Mouse (Mus musculus) megakaryocyte, adult 5-6 weeks (primary cell): ENCODE measurements around the gene Pcsk6. TPM values are rescaled to one million over a fixed set of nuclear protein-coding genes. Genes with fewer than 3 reads are reported as not detected.

ENCODE experiments used
- ATAC-seq: 2 replicates; pipeline ENCODE4 v1.8.0; 2016; ENCODE audit warnings: mild to moderate bottlenecking, inconsistent platforms; ENCODE audit not compliant: poor library complexity, severe bottlenecking
- total RNA-seq, 2 experiments: library from RNA; stranded (forward) in 1 of 2; stranded (reverse) in 1 of 2; fragments of 153-499, 151-499 nt in 1 of 2; fragments of 221-1000, 200-1000 nt in 1 of 2; gene quantifications; 2 replicates each; pipeline versions ENCODE4 v1.2.3 to v1.2.4; 2015 to 2017

Gene Pcsk6
- total RNA-seq, 2 experiments from 2014 or later, result not detected

GRCm38 (mm10) chr7:65988709-65989108, 127.2 kb downstream of the Pcsk6 start:
- no peak for ATAC-seq

GRCm38 (mm10) chr7:65992329-65992728, 130.8 kb downstream of the Pcsk6 start:
- ATAC-seq, result no peak

- ATAC-seq, result no peak
Measured at GRCm38 (mm10) chr7:65993410-65993809, 131.9 kb downstream of the Pcsk6 start.

GRCm38 (mm10) chr7:66001035-66001754, 139.7 kb downstream of the Pcsk6 start:
- ATAC-seq, result no peak

GRCm38 (mm10) chr7:66001797-66002196, 140.3 kb downstream of the Pcsk6 start:
- ATAC-seq, result no peak

- no peak for ATAC-seq
Measured at GRCm38 (mm10) chr7:66003447-66003846, 141.9 kb downstream of the Pcsk6 start.

GRCm38 (mm10) chr7:66003865-66004638, 142.5 kb downstream of the Pcsk6 start:
- ATAC-seq, result no peak

- ATAC-seq, result no peak
Measured at GRCm38 (mm10) chr7:66005066-66005465, 143.5 kb downstream of the Pcsk6 start.

GRCm38 (mm10) chr7:66008161-66008891, 146.8 kb downstream of the Pcsk6 start:
- no peak for ATAC-seq

GRCm38 (mm10) chr7:66008892-66009273, 147.3 kb downstream of the Pcsk6 start:
- no peak for ATAC-seq

GRCm38 (mm10) chr7:66010518-66010917, 149.0 kb downstream of the Pcsk6 start:
- ATAC-seq, result no peak

GRCm38 (mm10) chr7:66027747-66028146, 166.2 kb downstream of the Pcsk6 start:
- ATAC-seq, result no peak

GRCm38 (mm10) chr7:66028766-66029512, 167.4 kb downstream of the Pcsk6 start:
- ATAC-seq, result no peak

- ATAC-seq, result no peak
Measured at GRCm38 (mm10) chr7:66036809-66037208, 175.3 kb downstream of the Pcsk6 start.

GRCm38 (mm10) chr7:66038261-66038660, 176.7 kb downstream of the Pcsk6 start:
- ATAC-seq, result no peak

- ATAC-seq, result no peak
Measured at GRCm38 (mm10) chr7:66038730-66039129, 177.2 kb downstream of the Pcsk6 start.

GRCm38 (mm10) chr7:66040026-66040814, 178.7 kb downstream of the Pcsk6 start:
- ATAC-seq, result no peak

GRCm38 (mm10) chr7:66043552-66044459, 182.3 kb downstream of the Pcsk6 start, which contains the start of gene Gm45213:
Gene Gm45213 (plus strand): TSS chr7:66043602.
- no peak for ATAC-seq

GRCm38 (mm10) chr7:66044617-66045016, 183.1 kb downstream of the Pcsk6 start:
- ATAC-seq, result no peak
